Mouse (Mus musculus) bone marrow macrophage, adult 2 months (primary cell): ENCODE measurements at regions not wholly inside any gene's neighbourhood (a gene's known extent, or its start where the extent isn't known, plus 50 kb on each side); places are given as distances from the start of the nearest gene placed in this dataset.
A peak's percentile ranks its signal among the peaks of the same experiment; 100 is the strongest.
"Not testable (repeated sequence)": the region's sequence is repeated elsewhere in the genome, so short reads cannot be mapped to it uniquely, and the experiment has no call there.

Experiments used
- CTCF ChIP-seq: IDR thresholded peaks from 2 replicates; pipeline ENCODE4 v1.5.1; 2012; ENCODE audit warnings: low read depth, mild to moderate bottlenecking, low read length, moderate library complexity
- POLR2A ChIP-seq: IDR thresholded peaks from 2 replicates; pipeline ENCODE4 v1.6.1; 2012; ENCODE audit warnings: mild to moderate bottlenecking, low read depth, low read length, borderline replicate concordance

GRCm38 (mm10) chr6:133706712-133707111 lies 146.8 kb downstream of the Kap start:
- TF ChIP-seq CTCF: peak; percentile 55
- not testable (repeated sequence) for TF ChIP-seq POLR2A
